Mouse (Mus musculus) ES-E14 (cell line): ENCODE results near the gene Dsn1.

Source experiments
- CHD2 ChIP-seq: IDR thresholded peaks from 2 replicates; pipeline ENCODE4 v1.6.1; 2014; ENCODE audit warnings: mild to moderate bottlenecking, low read depth, low read length, inconsistent platforms
- HCFC1 ChIP-seq: IDR thresholded peaks from 2 replicates; pipeline ENCODE4 v1.6.1; 2012; ENCODE audit warnings: low read length, inconsistent platforms, borderline replicate concordance; ENCODE audit not compliant: insufficient read depth
- MAFK ChIP-seq: IDR thresholded peaks from 2 replicates; pipeline ENCODE4 v1.6.1; 2014; ENCODE audit warnings: mild to moderate bottlenecking, low read depth, low read length, inconsistent platforms; ENCODE audit not compliant: insufficient read depth

DNA sequence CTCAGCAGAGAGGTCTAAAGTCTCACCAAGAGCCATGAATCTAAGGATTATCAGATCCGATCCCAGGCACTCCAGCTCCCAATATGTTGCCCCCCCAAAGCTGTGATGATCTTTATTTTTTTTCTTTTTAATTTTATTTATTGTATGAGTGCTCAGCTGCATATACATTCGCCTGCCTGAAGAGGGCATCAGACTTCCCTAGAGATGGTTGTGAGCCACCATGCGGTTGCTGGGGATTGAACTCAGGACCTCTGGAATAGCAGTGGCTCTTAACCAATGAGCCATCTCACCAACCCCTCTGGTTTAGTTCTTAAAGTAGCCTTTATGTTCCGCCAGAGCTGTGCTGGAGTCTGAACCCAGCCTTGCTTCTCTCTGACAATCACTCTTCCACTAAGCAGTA, 46.8 kb upstream of the Dsn1 start:
- TF ChIP-seq CHD2 (no peak), MAFK (no peak), HCFC1 (no peak)
